Mouse (Mus musculus) liver, adult 2 months (tissue): ENCODE measurements at regions not wholly inside any gene's neighbourhood (a gene's known extent, or its start where the extent isn't known, plus 50 kb on each side); places are given as distances from the start of the nearest gene placed in this dataset.

Experiments used
- CTCF ChIP-seq: fragments of 200-500 bp; IDR thresholded peaks from 2 replicates; pipeline ENCODE4 v1.5.1; 2011; ENCODE audit warnings: low read depth, low read length, control low read depth
- POLR2A ChIP-seq: fragments of 200-500 bp; IDR thresholded peaks from 2 replicates; pipeline ENCODE4 v1.6.1; 2011; ENCODE audit warnings: low read length, control low read depth; ENCODE audit not compliant: insufficient read depth; ENCODE audit errors: extremely low read depth

DNA sequence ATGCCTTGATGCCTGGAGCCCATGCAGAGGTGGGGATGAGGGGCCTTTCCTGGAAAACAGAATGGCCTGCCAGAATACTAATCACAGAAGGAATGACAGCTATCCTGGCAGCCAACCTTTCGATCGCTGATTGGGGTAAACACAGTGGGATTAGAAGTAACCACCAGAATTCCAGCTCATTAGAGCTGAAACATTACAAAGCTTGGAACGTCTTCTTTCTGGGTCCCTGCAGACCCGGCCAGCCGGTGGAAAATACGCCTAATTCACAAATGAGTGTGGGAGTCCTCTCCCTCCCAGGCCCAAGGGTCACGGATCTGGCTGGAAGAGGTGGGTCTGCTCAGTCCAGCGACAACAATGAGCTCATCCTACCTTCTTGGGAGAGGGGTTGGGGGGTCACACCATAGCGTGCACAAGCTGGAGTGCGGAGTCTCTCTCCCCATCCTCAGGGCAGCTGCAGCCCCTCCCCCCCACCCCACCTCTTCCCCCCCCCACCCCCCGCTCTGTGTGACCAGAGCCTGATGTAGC is 297.8 kb upstream of the Rtl1 start:
- no peak for TF ChIP-seq CTCF
- no peak for TF ChIP-seq POLR2A
